Mouse (Mus musculus): Measurements from ENCODE around the gene Zdhhc19.

- TF ChIP-seq POLR2AphosphoS5 (IDR thresholded peaks at IDR 0.05; ENCODE audit: insufficient replicate concordance, low read depth, low read length) (no peak), CTCF (IDR thresholded peaks at IDR 0.05; ENCODE audit: low read depth, low read length) (no peak), GATA1 (IDR thresholded peaks at IDR 0.05; ENCODE audit: borderline replicate concordance, low read length) (no peak), GATA2 (IDR thresholded peaks at IDR 0.05; ENCODE audit: borderline replicate concordance, low read depth, low read length) (no peak)
Measured at GRCm38 (mm10) chr16:32453102-32453501, 43.0 kb upstream of the Zdhhc19 start.

Measured in G1E (cell line).